Mouse (Mus musculus) kidney, postnatal 4 days (tissue): ENCODE results near the gene Psmd13.

Experiments used
- DNase-seq, 2 experiments: peaks; one replicate each; pipeline ENCODE4 v3.0.0; 2021; ENCODE audit warnings: mixed read lengths in 2 of 2

The Psmd13 gene

DNA sequence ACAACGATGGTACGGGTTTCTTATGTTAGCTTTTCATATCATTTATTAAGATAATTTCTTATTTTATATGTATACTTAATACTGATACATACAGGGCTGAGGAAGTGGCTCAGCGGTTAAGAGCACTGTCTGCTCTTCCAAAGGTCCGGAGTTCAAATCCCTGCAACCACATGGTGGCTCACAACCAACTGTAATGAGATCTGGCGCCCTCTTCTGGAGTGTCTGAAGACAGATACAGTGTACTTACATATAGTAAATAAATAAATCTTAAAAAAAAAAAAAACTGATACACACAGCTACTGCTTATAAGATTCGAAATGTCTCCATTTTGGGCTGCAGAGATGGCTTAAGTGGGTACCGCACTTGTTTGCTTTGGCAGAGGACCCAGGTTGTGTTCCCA lies 25.9 kb downstream of the Psmd13 start:
- DNase-seq, result no peak

DNA sequence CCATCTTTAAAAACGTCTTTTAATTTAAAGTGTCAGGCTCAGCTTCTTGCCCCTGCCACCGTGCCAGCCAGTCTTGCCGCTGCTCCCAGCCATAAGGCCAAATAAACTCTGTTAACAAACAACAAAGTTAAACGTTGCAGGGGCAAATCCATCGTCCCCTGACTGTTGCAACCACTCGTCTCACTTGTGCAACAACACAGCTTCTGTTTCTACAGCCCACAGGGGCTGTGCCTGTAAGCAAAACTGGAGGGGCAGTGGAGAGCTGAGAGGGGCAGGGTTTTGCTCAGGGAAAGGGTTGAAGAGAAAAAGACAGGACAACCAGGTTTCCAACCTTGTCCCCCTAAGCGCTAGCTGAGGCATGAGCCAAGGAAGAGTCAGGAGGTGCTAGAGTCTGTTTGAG lies 26.4 kb downstream of the Psmd13 start:
- no peak for DNase-seq

DNA sequence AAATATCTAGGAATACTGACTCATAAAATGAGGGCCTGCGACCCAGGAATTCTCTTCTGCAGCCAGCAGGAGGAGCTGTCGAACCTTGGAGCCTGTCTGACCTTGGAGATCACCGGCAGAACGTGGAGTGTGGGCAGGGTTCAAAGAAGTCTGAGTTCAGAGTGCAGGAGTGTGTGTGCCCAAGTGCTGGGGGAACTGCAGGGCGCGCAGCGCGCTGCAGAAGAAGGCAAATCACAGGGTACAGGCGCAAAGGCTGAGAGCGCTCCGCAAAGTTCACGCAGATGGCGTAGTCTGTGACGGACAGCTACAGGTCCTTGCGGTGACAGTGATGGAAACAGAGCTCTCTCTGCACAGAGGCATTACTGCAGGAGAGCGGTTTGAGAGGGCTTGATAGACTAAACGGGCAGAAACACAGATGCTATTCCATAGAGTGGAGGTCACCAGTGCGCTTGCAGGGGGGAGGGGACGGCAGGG lies 26.9 kb downstream of the Psmd13 start:
- peak; percentile 88 to 91 for DNase-seq

DNA sequence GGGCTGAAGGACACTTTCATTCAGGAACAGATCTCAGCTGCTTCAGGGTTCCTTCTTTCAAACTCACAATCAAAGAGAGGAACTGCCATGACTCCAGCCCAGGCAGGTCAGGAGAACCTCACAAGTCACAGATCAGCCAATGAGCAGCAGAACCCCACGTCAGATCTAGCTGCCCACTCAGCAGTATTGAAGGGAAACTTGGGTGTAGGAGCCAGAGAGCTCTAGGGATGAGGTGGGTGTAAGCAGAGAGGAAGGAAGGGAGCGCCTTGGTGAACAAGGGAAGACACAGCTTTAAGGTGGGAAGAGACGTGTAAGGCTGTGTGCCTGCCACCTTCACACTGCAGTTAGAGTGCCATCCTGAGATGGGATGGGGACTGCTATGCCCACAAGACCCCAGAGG lies 30.5 kb downstream of the Psmd13 start:
- DNase-seq, result no peak

DNA sequence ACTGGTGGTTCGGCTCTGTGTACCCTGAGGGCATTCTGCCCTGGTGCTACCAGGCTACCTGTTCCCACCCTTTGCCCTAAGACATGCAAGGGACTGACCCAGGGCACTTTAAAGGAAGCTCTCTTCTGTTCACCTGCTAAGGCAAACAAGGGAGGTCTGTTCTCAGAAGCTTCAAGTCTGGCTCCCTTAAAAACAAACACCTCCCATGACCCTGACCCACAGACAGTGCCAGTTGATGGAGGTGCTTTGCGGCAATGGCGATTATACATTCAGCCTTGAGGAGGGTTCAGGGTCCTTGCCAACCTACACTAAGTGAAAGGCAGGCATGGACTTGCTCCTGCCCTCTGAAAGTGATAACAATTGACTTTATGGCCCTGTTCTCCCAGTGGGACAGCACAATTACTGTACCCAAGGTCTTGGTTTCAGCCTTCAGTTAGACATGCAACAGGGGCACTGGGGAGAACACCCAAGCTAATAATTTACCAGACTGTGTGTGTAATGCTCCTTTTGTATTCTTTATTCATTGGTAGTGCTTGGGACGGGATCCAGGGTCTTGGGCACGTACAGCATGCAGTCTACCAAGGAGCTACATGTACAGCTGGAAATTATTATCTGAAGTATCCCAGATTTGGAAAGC lies 31.2 kb downstream of the Psmd13 start:
- peak in 1 of 2 experiments; percentile 28 for DNase-seq

DNA sequence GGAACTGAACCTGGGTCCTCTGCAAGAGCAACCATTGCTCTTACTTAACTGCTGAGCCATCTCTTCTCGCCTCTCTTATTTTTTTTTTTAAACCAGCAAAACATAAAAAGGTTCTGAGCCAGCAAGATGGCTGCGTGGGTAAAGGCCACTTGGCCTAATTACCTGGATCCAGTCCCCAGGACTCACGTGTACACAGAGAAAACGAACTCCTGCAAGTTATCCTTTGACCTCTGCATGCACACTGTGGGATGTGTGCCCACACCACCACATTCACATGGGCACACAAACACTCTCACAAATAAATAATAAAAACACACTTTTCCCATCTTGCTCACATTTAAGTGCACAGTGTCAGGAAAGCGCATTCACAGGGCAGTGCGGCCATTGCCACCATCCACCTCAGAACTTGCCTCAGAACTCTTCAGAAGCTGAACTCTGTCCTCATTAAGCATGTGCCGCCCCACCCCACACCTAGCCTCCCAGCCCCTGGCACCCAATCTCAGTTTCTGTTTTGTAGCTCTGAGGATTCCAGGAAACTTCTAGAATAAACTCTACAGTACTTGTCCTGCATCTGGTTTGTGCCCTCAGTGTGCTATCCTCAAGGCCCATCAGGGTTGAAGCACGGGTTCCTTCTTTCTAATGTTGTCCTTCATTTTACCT lies 32.4 kb downstream of the Psmd13 start:
- no peak for DNase-seq

DNA sequence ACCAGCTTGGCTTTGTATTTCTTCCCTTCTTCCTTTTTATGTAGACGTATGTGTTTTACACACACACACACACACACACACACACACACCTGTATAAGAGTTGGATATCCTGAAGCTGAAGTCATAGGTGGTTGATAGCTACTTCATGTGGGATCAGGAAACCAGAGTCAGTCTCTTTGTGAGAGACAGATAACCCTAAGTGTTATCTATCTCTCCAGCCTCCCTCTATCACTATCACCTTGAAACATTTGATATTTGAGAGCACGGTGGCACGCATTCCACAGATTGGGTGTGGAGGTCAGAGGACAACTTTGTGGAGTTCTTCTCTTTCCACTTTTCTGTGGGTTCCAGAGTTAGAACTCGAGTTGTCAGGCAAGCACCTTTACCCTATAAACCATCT lies 38.1 kb downstream of the Psmd13 start:
- no peak for DNase-seq

DNA sequence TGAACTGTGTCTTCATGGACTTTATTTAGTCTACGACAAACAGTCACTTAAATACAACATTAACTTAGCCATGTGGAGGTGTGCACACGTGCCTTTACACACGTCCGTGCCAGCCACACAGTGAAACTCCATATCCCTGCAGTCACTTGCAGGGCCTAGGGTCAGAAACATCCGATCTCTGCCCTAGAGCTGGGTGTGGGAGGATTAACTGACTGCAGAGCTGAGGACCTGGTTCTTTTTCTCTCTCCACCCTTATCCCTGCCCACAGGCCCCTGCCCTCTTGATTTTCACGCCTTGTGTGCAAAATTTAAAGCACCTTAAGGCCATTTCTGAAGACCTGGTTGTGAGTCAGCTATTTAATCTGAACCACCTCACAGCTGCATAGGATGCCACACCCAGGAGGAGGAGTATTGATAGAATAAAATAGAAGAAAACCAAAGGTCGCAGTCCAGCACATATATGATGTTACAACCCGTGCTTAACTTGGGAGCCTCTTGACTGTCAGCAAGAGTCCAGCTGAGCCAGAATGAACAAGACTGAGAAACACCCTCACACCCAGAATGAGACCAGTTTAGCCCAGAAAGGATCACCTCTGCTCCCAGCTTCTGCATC lies 38.8 kb downstream of the Psmd13 start, which contains the start of gene Nlrp6:
Gene Nlrp6, plus strand, starts transcription at position 485 of the 612 bp plus-strand sequence.
- DNase-seq, result no peak

DNA sequence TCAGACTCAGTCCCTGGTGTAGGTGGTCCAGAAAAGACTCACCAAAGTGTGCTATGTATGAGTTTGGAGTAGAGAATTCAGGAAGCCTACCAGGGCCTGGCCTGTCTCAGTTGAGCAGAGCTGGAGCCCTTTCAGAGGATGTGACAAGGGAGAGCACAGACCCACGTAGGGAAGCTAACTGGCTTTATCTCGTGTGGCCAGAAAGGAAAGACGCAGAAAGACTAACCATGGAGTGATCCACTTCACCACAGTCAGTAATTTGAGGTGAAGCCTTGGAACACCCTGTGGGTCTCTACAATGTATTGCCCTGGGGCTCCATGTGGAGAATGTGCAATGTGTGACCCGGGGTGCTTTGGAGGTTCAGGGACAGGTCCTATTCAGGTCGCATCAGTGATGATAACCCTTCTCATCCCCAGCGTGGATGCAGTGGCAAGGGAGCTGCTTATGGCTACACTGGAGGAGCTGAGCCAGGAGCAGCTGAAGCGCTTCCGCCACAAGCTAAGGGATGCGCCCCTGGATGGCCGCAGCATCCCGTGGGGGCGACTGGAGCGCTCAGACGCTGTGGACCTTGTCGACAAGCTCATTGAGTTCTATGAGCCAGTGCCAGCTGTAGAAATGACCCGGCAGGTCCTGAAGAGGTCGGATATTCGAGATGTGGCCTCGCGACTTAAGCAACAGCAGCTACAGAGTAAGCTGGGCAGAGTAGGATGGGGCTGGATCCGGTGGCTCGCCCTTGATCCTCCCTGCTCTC lies 39.6 kb downstream of the Psmd13 start:
- DNase-seq, result peak in 1 of 2 experiments; percentile 33

DNA sequence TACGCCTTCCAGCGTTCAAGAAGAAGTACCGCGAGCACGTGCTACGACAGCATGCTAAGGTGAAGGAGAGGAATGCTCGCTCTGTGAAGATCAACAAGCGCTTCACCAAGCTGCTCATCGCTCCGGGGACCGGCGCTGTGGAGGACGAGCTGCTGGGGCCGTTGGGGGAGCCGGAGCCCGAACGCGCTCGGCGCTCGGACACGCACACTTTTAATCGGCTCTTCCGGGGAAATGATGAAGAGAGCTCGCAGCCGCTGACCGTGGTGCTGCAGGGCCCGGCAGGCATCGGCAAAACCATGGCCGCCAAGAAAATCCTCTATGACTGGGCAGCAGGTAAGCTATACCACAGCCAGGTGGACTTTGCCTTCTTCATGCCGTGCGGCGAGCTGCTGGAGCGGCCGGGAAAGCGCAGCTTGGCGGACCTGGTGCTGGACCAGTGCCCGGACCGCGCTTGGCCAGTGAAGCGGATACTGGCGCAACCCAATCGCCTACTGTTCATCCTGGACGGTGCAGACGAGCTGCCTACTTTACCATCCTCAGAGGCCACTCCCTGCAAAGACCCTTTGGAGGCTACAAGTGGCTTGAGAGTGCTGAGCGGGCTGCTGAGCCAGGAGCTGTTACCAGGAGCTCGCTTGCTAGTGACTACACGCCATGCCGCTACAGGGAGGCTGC lies 40.8 kb downstream of the Psmd13 start:
- DNase-seq, result peak; percentile 76 to 86

DNA sequence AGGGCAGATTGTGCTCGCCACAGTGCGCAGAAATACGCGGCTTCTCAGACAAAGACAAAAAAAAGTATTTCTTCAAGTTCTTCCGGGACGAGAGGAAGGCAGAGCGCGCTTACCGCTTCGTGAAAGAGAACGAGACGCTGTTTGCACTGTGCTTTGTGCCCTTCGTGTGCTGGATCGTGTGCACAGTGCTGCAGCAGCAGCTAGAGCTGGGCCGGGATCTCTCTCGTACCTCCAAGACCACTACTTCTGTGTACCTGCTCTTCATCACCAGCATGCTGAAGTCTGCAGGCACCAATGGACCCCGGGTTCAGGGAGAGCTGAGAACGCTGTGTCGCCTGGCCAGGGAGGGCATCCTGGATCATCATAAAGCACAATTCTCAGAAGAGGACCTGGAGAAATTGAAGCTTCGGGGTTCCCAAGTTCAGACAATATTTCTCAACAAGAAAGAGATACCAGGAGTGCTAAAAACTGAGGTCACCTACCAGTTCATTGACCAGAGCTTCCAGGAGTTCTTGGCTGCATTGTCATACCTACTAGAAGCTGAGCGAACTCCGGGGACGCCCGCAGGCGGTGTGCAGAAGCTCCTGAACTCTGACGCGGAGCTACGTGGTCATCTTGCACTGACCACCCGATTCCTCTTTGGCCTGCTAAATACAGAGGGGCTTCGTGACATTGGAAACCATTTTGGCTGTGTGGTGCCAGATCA lies 41.5 kb downstream of the Psmd13 start:
- no peak for DNase-seq

DNA sequence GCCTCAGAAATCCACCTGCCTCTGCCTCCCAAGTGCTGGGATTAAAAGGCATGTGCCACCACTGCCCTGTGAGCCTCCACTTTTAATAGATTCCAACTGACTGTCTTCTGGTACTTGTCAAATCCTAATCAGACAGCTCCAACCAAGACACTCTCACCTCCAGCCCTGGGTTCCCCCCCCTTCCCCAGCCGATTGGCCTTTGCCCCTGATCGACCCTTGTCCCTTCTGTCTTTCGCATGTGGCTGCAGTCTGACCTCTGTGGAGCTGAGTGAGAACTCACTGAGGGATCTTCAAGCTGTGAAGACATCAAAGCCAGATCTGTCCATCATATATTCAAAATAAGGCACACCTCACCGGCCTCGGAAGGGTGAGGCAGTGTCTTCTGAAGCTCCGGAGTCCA lies 45.4 kb downstream of the Psmd13 start:
- DNase-seq, result no peak

DNA sequence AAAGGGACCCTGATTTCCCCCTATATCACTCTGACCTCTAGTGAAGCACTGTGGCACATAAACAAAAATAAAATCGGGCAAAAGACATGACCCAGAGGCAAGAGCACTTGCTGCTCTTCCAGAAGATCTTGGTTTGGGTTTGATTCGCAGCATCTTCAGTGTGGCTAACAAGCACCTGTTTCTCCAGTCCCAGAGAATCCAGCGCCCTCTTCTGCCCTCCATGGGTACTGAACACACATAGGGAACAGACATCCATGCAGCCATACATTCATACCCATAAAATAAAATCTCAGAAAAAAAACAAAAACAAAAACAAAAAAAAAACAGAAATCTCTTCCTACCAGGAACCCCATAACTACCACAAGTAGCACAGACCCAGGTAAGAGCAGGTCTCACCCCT lies 56.7 kb downstream of the Psmd13 start:
- DNase-seq, result peak in 1 of 2 experiments; percentile 40

DNA sequence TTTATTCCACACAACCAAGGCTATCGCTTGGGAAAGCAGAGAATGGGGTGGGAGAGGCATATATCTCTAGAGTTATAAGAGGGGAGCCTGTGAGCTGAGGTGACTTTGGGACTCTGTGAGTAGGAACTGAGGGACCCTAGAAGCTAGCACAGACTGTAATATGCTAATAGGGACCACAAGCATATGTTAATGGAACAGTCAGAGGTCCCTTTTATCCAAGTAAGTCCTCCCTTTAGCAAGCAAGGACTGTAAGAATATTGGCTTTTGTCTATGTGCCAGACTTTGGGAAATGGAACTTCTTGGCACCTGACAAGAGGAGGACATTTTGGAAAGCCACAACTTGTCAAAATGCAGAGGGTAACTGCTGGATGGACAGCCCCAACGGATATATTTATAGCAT lies 57.1 kb downstream of the Psmd13 start:
- no peak for DNase-seq

DNA sequence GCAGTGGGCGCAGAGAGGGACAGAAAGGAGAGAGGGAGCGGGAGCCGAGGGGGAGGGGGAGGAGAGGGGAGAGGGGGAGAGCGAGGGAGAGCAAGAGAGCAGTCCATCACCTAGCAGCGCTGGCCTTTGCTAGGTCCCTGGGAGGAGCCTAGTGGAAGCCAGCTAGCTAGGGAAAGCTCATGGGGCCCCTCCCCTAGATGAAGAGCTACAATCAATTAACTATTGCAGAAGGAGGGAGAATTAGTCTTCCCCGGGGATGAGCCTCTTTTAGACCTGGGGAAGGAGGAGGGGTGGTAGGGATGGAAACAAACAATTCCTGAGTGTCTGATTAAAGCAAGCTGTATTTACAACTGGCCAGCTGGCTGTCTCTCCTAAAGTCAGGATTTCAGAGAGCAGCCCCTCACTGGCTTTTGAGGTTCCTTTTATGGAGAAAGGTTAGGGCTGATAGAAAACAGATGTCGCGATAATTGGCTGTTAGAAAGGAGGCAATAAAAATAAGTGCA lies 58.0 kb downstream of the Psmd13 start:
- peak; percentile 53 to 67 for DNase-seq

DNA sequence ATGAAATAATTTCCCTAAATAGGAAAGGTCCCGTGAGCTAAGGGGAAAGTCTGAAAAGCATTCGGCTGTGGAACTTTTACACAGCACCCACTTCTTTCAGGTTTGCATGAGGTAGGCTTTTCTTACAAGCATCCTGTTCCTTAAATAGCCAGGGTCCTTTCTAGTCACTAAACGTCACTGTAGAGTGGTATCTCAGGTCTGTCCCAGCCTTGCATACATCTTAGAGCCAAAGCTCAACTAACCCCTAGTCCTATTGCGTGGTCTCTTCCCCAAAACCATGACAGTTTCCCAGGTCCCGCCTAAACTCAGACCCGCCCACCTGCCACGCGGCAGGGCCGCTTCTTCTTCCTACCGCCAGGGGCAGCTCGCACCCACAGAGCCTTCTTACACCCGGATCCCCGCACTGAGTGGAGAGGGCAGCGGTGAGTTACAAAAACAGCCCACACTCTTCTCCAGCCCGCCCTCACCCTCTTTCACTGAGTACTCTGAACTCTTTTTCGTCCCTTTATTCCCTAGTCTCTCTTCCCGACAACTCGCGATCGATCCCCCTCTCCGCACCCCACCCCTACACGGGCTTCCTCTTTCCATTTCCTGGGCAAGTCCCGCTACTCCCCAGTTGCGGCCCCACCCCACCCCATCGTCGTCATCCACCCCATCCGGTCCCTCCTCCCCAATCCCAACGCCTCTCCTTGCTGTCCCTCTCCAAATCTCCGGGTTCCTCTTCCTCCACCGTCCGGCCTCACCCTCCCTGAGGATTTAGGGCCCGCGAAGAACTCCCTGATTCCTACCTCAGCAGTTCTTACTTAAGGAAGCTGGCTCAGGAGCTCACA lies 59.7 kb downstream of the Psmd13 start, which contains the start of gene Pgghg:
Gene Pgghg, plus strand, starts transcription at position 170 of the 830 bp plus-strand sequence.
- peak; percentile 89 to 93 for DNase-seq

DNA sequence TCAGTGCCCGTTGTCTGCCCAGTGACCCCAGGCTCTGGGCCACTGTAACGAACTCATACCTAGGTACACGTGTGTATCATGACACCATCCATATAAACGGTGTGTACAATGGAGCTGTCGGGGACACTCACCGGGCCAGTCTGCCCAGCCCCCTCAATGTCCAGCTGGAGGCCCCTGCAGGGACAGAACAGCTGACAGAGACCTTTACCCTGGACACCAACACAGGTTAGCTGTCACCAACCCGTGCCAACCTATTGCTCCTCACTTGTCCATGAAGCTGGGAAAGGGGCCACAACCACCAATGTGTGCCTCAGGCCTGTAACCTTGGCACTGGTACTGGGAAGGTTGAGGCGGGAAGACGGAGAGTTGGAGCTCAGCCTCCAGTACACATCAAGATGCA lies 60.6 kb downstream of the Psmd13 start:
- no peak for DNase-seq

DNA sequence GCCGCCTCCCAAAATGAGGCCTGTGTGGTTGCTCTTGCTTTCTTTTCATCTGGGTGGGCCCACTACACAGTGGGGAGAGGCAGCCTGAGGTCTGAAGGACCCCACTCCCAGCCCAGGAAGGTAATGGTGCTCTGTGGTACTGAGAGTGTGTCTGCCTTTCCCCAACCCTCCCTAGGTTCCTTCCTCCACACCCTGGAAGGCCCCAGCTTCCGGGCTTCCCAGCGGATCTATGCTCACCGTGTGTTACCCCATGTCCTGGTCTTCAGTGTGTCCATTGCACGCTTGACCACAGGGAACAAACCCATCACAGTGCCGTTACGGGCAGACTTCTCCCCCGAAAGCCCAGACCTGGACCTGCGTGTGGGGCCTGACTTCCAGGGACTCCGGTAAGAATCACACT lies 61.0 kb downstream of the Psmd13 start:
- peak in 1 of 2 experiments; percentile 6 for DNase-seq

DNA sequence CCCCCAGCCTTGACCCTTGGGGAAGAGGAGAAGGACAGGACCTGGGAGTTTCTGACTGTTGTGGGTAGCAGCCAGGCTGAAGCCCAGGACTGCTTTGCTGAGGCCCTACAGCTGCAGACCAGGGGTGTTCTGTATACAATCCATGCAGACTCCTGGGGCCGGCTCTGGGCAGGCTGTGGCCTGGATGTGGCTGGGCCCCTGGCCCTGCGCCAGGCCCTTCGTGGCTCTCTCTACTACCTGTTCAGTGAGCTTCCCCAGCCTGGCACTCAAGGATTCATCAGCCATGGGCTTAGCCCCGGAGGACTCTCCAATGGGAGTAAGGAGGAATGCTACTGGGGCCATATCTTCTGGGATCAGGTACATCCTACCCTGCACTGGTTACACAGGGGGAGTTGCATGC lies 61.6 kb downstream of the Psmd13 start:
- peak in 1 of 2 experiments; percentile 13 for DNase-seq

DNA sequence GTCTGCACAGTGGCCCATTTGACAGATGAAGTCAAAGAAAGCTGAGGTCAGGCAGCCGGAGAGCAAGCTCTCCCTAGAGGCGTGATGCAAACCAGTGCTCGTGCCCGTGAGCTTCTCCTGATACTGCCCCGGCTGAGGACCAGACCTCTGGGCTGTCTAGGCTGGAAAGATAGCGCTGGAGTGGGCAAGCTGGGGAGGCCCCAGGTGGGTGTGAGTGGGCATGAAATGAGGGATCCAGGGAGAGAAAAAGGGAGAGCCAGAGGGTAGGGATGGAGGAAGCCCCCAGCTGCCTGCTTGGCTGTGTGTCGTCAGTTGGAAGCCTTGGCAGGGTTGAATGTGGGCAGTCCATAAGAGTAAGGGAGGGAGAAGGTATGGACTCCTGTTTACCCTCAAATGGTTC lies 62.5 kb downstream of the Psmd13 start:
- no peak for DNase-seq

DNA sequence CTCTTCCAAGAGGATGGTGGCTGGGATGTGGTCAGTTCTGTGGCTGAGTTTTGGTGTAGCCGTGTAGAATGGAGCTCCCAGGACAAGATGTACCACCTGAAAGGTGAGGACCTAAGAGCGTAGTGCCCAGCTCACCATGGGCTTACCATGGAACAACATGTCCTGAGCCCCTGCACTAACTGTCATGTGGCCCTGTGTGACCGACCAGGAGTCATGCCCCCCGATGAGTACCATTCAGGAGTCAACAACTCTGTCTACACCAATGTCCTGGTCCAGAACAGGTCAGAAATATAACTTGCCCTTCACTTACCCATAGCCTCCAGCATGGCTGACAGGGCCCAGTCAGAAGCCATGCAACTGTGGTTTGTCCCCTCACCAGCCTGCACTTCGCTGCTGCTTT lies 63.5 kb downstream of the Psmd13 start:
- DNase-seq, result no peak
